Mouse (Mus musculus): ENCODE results near the gene Tyk2. TPM values are rescaled to one million over a fixed set of nuclear protein-coding genes. Genes with fewer than 3 reads are reported as not detected.

Gene Tyk2
- polyA plus RNA-seq, 1 experiment from 2014 or later = 9.8 TPM

GRCm38 (mm10) chr9:21166516-21166915 lies 35.5 kb upstream of the Tyk2 start:
- Histone ChIP-seq H3K4me3 (ENCODE audit: low read depth, low read length) (peak overlapping the region; percentile 56), H3K36me3 (ENCODE audit: control insufficient read depth, insufficient read depth, low read length) (no peaks in the 10 kb centered on the region), H3K27me3 (replicated peaks; ENCODE audit: control insufficient read depth, insufficient read depth, low read length) (peaks cover 51% of the 10 kb centered on the region), H3K4me2 (ENCODE audit: low read depth, low read length) (peak overlapping the region; percentile 97), H3K27ac (replicated peaks; ENCODE audit: low read depth, low read length) (no peak overlapping the region), H3K4me1 (ENCODE audit: control insufficient read depth, insufficient read depth, low read length) (peaks cover 31% of the 10 kb centered on the region), H3K9ac (ENCODE audit: low read depth, low read length) (peak overlapping the region; percentile 59), H3K9me3 (ENCODE audit: control insufficient read depth, low read length) (no peaks in the 10 kb centered on the region)
- no peak for DNase-seq (ENCODE audit: low spot score)
- WGBS = 24% methylated on average over 3 of the region's 3 CpGs
- no peak for ATAC-seq (ENCODE audit: low read depth)

GRCm38 (mm10) chr9:21165952-21166451 lies 35.0 kb upstream of the Tyk2 start:
- H3K4me3 ChIP-seq (ENCODE audit: low read depth, low read length) = peak overlapping the region; percentile 56
- 0% methylated on average over 15 of the region's 47 CpGs for WGBS
- H3K9ac ChIP-seq (ENCODE audit: low read depth, low read length) = peak overlapping the region; percentile 59
- H3K27ac ChIP-seq (replicated peaks; ENCODE audit: low read depth, low read length) = no peak overlapping the region
- DNase-seq (ENCODE audit: low spot score) (no peak), ATAC-seq (ENCODE audit: low read depth) (no peak)
- H3K4me1 ChIP-seq (ENCODE audit: control insufficient read depth, insufficient read depth, low read length) = peaks cover 32% of the 10 kb centered on the region
- peak overlapping the region; percentile 97 for H3K4me2 ChIP-seq (ENCODE audit: low read depth, low read length)
- H3K36me3 ChIP-seq (ENCODE audit: control insufficient read depth, insufficient read depth, low read length) = no peaks in the 10 kb centered on the region
- no peaks in the 10 kb centered on the region for H3K9me3 ChIP-seq (ENCODE audit: control insufficient read depth, low read length)
- peaks cover 51% of the 10 kb centered on the region for H3K27me3 ChIP-seq (replicated peaks; ENCODE audit: control insufficient read depth, insufficient read depth, low read length)

GRCm38 (mm10) chr9:21165041-21165951 lies 34.3 kb upstream of the Tyk2 start, which contains the start of gene Pde4a:
Gene Pde4a (plus strand): TSS chr9:21165714.
- no peak within 1 kb of the TSS for H3K27ac ChIP-seq (replicated peaks; ENCODE audit: low read depth, low read length)
- no peaks in the 10 kb centered on the region for H3K9me3 ChIP-seq (ENCODE audit: control insufficient read depth, low read length)
- H3K4me2 ChIP-seq (ENCODE audit: low read depth, low read length) = peak within 1 kb of the TSS; percentile 97
- DNase-seq (ENCODE audit: low spot score) (peak; percentile 53), ATAC-seq (ENCODE audit: low read depth) (no peak)
- WGBS = 0% methylated on average over 28 of the region's 86 CpGs
- H3K4me1 ChIP-seq (ENCODE audit: control insufficient read depth, insufficient read depth, low read length) = peaks cover 32% of the 10 kb centered on the region
- H3K27me3 ChIP-seq (replicated peaks; ENCODE audit: control insufficient read depth, insufficient read depth, low read length) = peaks cover 51% of the 10 kb centered on the region
- peak within 1 kb of the TSS; percentile 59 for H3K9ac ChIP-seq (ENCODE audit: low read depth, low read length)
- peak within 1 kb of the TSS; percentile 56 for H3K4me3 ChIP-seq (ENCODE audit: low read depth, low read length)
- H3K36me3 ChIP-seq (ENCODE audit: control insufficient read depth, insufficient read depth, low read length) = no peaks in the 10 kb centered on the region

GRCm38 (mm10) chr9:21164072-21164471 lies 33.0 kb upstream of the Tyk2 start:
- under 1% methylated on average over 17 of the region's 26 CpGs for WGBS
- Histone ChIP-seq H3K9ac (ENCODE audit: low read depth, low read length) (peak overlapping the region; percentile 25; the same call in 1 of the 2 replicates), H3K4me2 (ENCODE audit: low read depth, low read length) (peak overlapping the region; percentile 97), H3K36me3 (ENCODE audit: control insufficient read depth, insufficient read depth, low read length) (no peaks in the 10 kb centered on the region), H3K4me3 (ENCODE audit: low read depth, low read length) (peak overlapping the region; percentile 28), H3K4me1 (ENCODE audit: control insufficient read depth, insufficient read depth, low read length) (peaks cover 31% of the 10 kb centered on the region), H3K9me3 (ENCODE audit: control insufficient read depth, low read length) (no peaks in the 10 kb centered on the region), H3K27ac (replicated peaks; ENCODE audit: low read depth, low read length) (no peak overlapping the region), H3K27me3 (replicated peaks; ENCODE audit: control insufficient read depth, insufficient read depth, low read length) (peaks cover 51% of the 10 kb centered on the region)
- DNase-seq (ENCODE audit: low spot score) = no peak
- no peak for ATAC-seq (ENCODE audit: low read depth)

GRCm38 (mm10) chr9:21163086-21164050 lies 32.3 kb upstream of the Tyk2 start:
- H3K9ac ChIP-seq (ENCODE audit: low read depth, low read length) = no peak overlapping the region
- DNase-seq (ENCODE audit: low spot score) = no peak
- peaks cover 24% of the 10 kb centered on the region for H3K4me1 ChIP-seq (ENCODE audit: control insufficient read depth, insufficient read depth, low read length)
- no peak for ATAC-seq (ENCODE audit: low read depth)
- H3K4me2 ChIP-seq (ENCODE audit: low read depth, low read length) = peak overlapping the region; percentile 97; the same call in 1 of the 2 replicates
- peak overlapping the region; percentile 28; the same call in 1 of the 2 replicates for H3K4me3 ChIP-seq (ENCODE audit: low read depth, low read length)
- H3K27me3 ChIP-seq (replicated peaks; ENCODE audit: control insufficient read depth, insufficient read depth, low read length) = peaks cover 51% of the 10 kb centered on the region
- no peaks in the 10 kb centered on the region for H3K36me3 ChIP-seq (ENCODE audit: control insufficient read depth, insufficient read depth, low read length)
- WGBS = 35% methylated on average over 11 of the region's 11 CpGs
- H3K27ac ChIP-seq (replicated peaks; ENCODE audit: low read depth, low read length) = no peak overlapping the region
- no peaks in the 10 kb centered on the region for H3K9me3 ChIP-seq (ENCODE audit: control insufficient read depth, low read length)

- peak overlapping the region; percentile 78 for H3K4me2 ChIP-seq (ENCODE audit: low read depth, low read length)
- H3K27ac ChIP-seq (replicated peaks; ENCODE audit: low read depth, low read length) = no peak overlapping the region
- peak overlapping the region; percentile 51 for H3K4me3 ChIP-seq (ENCODE audit: low read depth, low read length)
- ATAC-seq (ENCODE audit: low read depth) (peak; percentile 78), DNase-seq (ENCODE audit: low spot score) (peak; percentile 83)
- peaks cover 42% of the 10 kb centered on the region for H3K27me3 ChIP-seq (replicated peaks; ENCODE audit: control insufficient read depth, insufficient read depth, low read length)
- no peaks in the 10 kb centered on the region for H3K9me3 ChIP-seq (ENCODE audit: control insufficient read depth, low read length)
- peaks cover 15% of the 10 kb centered on the region; the same call in 1 of the 2 replicates for H3K4me1 ChIP-seq (ENCODE audit: control insufficient read depth, insufficient read depth, low read length)
- 2% methylated on average over 43 of the region's 52 CpGs for WGBS
- H3K9ac ChIP-seq (ENCODE audit: low read depth, low read length) = peak overlapping the region; percentile 73
- H3K36me3 ChIP-seq (ENCODE audit: control insufficient read depth, insufficient read depth, low read length) = no peaks in the 10 kb centered on the region
These were observed 30.3 kb upstream of the Tyk2 start for GRCm38 (mm10) chr9:21161209-21161909.

- Histone ChIP-seq H3K27ac (replicated peaks; ENCODE audit: low read depth, low read length) (peak overlapping the region; percentile 72; the same call in 1 of the 2 replicates), H3K9me3 (ENCODE audit: control insufficient read depth, low read length) (no peaks in the 10 kb centered on the region), H3K36me3 (ENCODE audit: control insufficient read depth, insufficient read depth, low read length) (no peaks in the 10 kb centered on the region), H3K9ac (ENCODE audit: low read depth, low read length) (no peak overlapping the region; the same call in 1 of the 2 replicates), H3K4me1 (ENCODE audit: control insufficient read depth, insufficient read depth, low read length) (peaks cover 14% of the 10 kb centered on the region), H3K27me3 (replicated peaks; ENCODE audit: control insufficient read depth, insufficient read depth, low read length) (no peaks in the 10 kb centered on the region), H3K4me2 (ENCODE audit: low read depth, low read length) (no peak overlapping the region), H3K4me3 (ENCODE audit: low read depth, low read length) (no peak overlapping the region)
- 83% methylated on average over 3 of the region's 3 CpGs for WGBS
- DNase-seq (ENCODE audit: low spot score) (no peak), ATAC-seq (ENCODE audit: low read depth) (no peak)
These were observed 23.7 kb upstream of the Tyk2 start for GRCm38 (mm10) chr9:21154787-21155186.

Measured in embryonic facial prominence, embryonic 14.5 days (tissue).